Mouse (Mus musculus) cerebellum, adult 2 months (tissue): Measurements from ENCODE around the gene Mbd5. TPM values are rescaled to one million over a fixed set of nuclear protein-coding genes. Genes with fewer than 3 reads are reported as not detected.
"Not testable (repeated sequence)": the region's sequence is repeated elsewhere in the genome, so short reads cannot be mapped to it uniquely, and the experiment has no call there.

ENCODE experiments used
- DNase-seq, 2 experiments: peaks; one replicate each; pipeline ENCODE4 v3.0.0; 2021
- H3K27ac ChIP-seq: fragments of 200-500 bp; 2 replicates; pipeline ENCODE4 v1.5.1; 2012; ENCODE audit warnings: low read length, control low read depth, inconsistent platforms; ENCODE audit not compliant: insufficient read depth
- H3K27me3 ChIP-seq: fragments of 200-500 bp; 2 replicates; pipeline ENCODE4 v1.6.1; 2012; ENCODE audit warnings: inconsistent platforms, mild to moderate bottlenecking, low read length, moderate library complexity; ENCODE audit not compliant: control insufficient read depth, insufficient read depth
- H3K4me1 ChIP-seq: fragments of 200-500 bp; 2 replicates; pipeline ENCODE4 v1.6.1; 2011; ENCODE audit warnings: low read length; ENCODE audit not compliant: control insufficient read depth, insufficient read depth
- H3K4me3 ChIP-seq: fragments of 200-500 bp; replicated peaks from 2 replicates; pipeline ENCODE3; 2011; ENCODE audit warnings: mild to moderate bottlenecking, low read depth, low read length, control low read depth; ENCODE audit not compliant: insufficient read depth
- CTCF ChIP-seq: fragments of 200-500 bp; IDR thresholded peaks from 2 replicates; pipeline ENCODE4 v1.5.1; 2011; ENCODE audit warnings: low read depth, mild to moderate bottlenecking, control low read depth, low read length, moderate library complexity, borderline replicate concordance; ENCODE audit not compliant: insufficient read depth
- POLR2A ChIP-seq: fragments of 200-500 bp; IDR thresholded peaks from 2 replicates; pipeline ENCODE4 v1.6.1; 2011; ENCODE audit warnings: low read length, control low read depth, borderline replicate concordance; ENCODE audit not compliant: insufficient read depth
- WGBS: fragments of 180-500 bp; shearing (Covaris S2); methylation state at CpG from one replicate; pipeline ENCODE4 v1.1.7; 2018; 5-methylcytosine and 5-hydroxymethylcytosine counted together
- polyA plus RNA-seq: library from polyadenylated mRNA; depleted of rRNA; stranded (reverse); fragments of >200 nt; gene quantifications from 2 replicates; pipeline ENCODE4 v1.2.3, GENCODE M21; 2012

The Mbd5 gene
- polyA plus RNA-seq, 1 experiment, result 29.3 TPM

DNA sequence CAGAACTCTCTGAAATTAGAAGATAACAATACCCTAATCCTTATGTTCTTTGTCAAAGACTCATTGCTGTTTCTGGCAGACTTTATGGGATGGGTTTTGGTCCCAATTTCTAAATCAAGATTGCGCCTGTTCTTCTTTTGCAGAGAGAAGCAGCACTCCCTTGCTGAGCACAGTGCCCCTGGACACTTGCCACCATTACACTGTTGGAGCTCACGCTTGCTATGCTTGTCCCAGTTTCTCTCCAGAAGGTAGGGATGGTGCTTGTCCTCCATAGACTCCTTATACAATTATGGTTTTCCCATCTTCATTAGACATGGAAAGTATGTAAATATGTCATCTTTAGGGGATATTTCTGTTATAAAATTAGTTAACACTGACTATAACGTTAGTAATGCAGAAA is 220.5 kb downstream of the Mbd5 start:
- Histone ChIP-seq H3K4me3 (no peak overlapping the region), H3K27ac (no peak overlapping the region), H3K27me3 (no peaks in the 10 kb centered on the region), H3K4me1 (no peaks in the 10 kb centered on the region; the same call in 1 of the 2 replicates)
- TF ChIP-seq CTCF (no peak), POLR2A (no peak)
- WGBS, result 36% methylated on average over 3 of the region's 3 CpGs
- peak; percentile 67 to 81 for DNase-seq

DNA sequence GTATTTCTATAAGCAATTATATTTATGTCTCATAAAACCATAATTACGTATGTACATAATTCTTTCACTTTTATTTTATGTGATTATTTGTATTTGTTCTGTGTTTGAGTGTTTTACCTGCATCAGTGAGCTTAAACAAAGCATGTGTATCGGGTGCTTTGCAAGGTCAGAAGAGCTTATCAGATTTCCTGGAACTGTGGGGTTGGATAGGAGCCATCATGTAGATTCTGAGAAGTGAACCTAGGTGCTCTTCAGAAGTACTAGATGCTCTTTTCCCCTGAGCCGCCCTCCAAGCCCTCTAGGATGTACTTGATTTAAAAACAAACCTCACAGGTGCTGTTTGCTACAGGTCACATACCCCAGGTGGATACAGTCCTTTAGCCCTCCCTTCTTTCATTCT is 227.7 kb downstream of the Mbd5 start:
- DNase-seq, result no peak
- no peaks in the 10 kb centered on the region for H3K4me1 ChIP-seq
- H3K27ac ChIP-seq, result no peak overlapping the region
- 88% methylated on average over 3 of the region's 3 CpGs for WGBS
- TF ChIP-seq POLR2A (no peak), CTCF (no peak)
- no peaks in the 10 kb centered on the region for H3K27me3 ChIP-seq
- no peak overlapping the region for H3K4me3 ChIP-seq

DNA sequence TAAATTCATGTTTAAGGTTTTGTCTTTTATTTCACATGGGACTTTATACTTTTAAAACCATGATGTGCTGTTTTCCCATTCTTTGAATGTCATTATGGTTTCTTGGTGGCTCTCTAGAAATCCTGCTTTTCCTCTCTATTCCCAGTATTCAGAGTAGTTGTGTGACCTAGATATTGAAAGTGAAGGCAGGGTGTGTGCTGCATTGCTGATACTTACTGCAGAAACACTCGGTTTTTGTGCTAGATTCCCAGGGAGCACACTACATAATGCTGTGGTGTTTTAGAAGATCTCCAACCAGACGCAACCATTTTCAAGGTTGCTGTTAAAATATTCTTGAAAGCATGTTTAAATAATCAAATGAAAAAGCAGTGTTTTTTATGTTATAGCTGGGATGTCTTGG is 241.7 kb downstream of the Mbd5 start:
- TF ChIP-seq POLR2A, result no peak
- no peak for TF ChIP-seq CTCF
- H3K4me1 ChIP-seq, result no peaks in the 10 kb centered on the region
- no peak overlapping the region for H3K27ac ChIP-seq
- no peak for DNase-seq
- 51% methylated on average over 2 of the region's 2 CpGs for WGBS
- H3K4me3 ChIP-seq, result no peak overlapping the region
- H3K27me3 ChIP-seq, result no peaks in the 10 kb centered on the region

DNA sequence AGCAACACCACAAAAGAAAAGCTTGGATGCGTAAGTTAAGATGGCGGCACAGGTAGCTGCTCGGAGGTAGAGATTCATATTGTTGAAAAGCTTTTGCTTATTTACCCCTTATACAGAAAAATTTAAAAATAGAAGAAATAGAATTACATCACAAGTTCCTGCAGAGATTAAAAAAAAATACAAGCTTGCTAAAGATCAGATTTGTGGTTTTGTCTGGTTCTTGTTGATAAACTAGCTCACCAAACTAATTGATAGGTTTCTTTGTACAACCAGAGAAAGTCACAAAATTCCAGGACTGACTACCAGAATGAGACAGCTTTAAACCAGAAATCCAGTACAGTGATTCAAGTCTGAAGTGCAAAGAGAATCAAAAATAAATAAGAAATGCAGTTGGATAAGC is 242.4 kb downstream of the Mbd5 start:
- H3K27ac ChIP-seq, result no peak overlapping the region
- DNase-seq, result no peak
- H3K27me3 ChIP-seq, result no peaks in the 10 kb centered on the region
- no peaks in the 10 kb centered on the region for H3K4me1 ChIP-seq
- TF ChIP-seq POLR2A (no peak), CTCF (no peak)
- WGBS, result 97% methylated on average over 3 of the region's 3 CpGs
- no peak overlapping the region for H3K4me3 ChIP-seq

DNA sequence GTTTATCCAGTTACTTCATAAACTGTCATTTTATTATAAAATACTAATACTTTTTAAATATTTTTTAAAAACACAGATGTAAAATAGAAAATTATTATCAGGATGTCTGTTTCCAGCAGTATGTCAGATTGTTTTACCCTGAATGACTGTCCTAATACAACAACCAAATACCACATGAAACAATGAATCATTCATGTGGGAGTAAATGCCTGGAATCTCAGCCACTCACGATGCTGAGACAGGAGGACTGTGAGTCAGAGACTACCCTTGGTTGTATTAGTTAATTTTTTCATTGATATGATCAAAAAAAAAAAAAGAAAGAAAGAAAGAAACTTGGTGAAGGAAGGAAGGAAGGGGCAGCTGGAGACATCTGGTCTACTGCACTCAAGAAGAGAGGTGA is 254.8 kb downstream of the Mbd5 start:
- H3K27ac ChIP-seq, result no peak overlapping the region
- H3K27me3 ChIP-seq, result no peaks in the 10 kb centered on the region
- WGBS, result 73% methylated on average over 1 of the region's 1 CpGs
- no peaks in the 10 kb centered on the region for H3K4me1 ChIP-seq
- no peak for TF ChIP-seq POLR2A
- no peak for TF ChIP-seq CTCF
- no peak overlapping the region for H3K4me3 ChIP-seq
- no peak for DNase-seq

DNA sequence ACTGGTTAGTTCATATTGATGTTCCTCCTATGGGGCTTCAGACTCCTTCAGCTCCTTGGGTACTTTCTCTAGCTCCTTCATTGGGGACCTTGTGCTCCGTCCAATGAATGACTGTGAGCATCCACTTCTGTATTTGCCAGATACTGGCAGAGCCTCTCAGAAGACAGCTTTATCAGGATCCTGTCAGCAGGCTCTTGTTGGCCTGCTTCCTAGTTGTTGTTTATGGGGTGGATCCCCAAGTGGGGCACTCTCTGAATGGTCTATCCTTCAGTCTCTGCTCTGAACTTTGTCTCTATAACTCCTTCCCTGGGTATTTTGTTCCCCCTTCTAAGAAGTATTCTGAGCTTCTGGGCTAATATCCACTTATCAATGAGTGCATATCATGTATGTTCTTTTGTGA is 256.4 kb downstream of the Mbd5 start:
- not testable (repeated sequence) for H3K27ac ChIP-seq, H3K27me3 ChIP-seq, H3K4me3 ChIP-seq, H3K4me1 ChIP-seq, DNase-seq
- 68% methylated on average over 1 of the region's 1 CpGs for WGBS

DNA sequence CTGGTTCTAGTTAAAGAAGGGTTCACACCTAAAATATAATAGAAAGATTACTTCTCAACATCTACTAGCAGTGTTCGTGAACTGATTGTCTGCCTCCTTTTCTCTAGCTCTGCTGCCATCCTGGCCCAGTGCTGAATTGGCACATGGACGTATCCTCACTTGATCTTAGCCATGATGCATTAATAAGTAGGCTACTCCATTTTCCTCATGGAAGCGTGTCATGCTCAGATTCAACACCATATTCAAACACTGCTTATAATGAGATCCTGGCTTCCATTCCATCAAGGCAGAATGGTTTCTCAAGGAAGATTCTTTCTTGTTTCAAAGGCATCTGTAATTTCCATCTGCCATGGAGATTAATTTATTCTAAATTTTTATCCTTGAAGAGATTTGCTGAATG is 260.0 kb downstream of the Mbd5 start:
- no peak for DNase-seq
- TF ChIP-seq POLR2A (no peak), CTCF (no peak)
- Histone ChIP-seq H3K4me3 (no peak overlapping the region), H3K27me3 (no peaks in the 10 kb centered on the region), H3K4me1 (no peaks in the 10 kb centered on the region; the same call in 1 of the 2 replicates), H3K27ac (no peak overlapping the region)
- 58% methylated on average over 3 of the region's 3 CpGs for WGBS

DNA sequence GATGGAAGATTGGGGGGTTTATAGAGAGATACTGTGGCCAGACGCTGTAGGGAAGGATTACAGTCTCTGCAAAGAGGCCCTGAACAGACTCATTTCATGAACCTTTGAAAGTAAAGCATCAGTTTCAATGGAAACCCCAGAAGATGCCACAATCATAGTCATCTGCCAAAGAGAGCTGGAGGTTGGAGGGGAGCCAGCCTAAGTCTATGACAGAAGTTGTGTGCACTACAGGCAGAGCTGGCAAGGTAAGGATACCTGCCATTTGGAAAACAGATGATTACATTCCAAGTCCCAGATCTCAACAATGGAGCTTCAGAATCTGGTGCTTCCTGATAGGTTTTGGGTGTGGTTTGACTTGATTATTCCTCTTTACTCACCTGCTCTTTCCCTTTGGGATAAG is 261.1 kb downstream of the Mbd5 start:
- TF ChIP-seq POLR2A (no peak), CTCF (no peak)
- 93% methylated on average over 1 of the region's 1 CpGs for WGBS
- Histone ChIP-seq H3K4me1 (no peaks in the 10 kb centered on the region; the same call in 1 of the 2 replicates), H3K27ac (no peak overlapping the region), H3K4me3 (no peak overlapping the region), H3K27me3 (no peaks in the 10 kb centered on the region)
- DNase-seq, result peak; percentile 51 to 68

DNA sequence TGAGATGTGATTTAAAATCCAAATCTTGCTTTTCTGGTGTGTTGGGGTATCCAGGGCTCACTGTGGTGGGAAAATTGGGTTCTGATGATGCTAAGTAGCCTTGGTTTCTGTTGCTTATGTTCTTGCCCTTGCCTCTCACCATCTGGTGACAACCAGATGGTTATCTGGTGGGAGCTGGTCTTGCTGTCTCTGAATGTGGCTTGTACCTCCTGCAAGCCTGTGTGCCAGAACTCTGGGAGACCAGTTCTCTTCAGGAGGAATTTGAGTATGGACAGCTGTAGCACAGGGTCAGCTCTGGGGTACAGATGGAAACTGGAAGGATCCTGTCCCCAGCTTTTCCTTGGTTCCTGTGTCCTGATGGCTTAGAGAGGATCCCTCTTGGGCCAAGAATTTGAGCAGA is 280.4 kb downstream of the Mbd5 start:
- Histone ChIP-seq H3K27me3 (no peaks in the 10 kb centered on the region), H3K4me1 (peaks cover 3% of the 10 kb centered on the region; the same call in 1 of the 2 replicates), H3K27ac (no peak overlapping the region), H3K4me3 (no peak overlapping the region)
- TF ChIP-seq CTCF (no peak), POLR2A (no peak)
- peak in 1 of 2 experiments; percentile 29 for DNase-seq
